Comparison of ENCODE assay signal across 9 mouse cellular contexts in genomic region chrX:19165891-19166644, GRCm38 (mm10).
A peak's percentile ranks its signal among the peaks of the same experiment; 100 is the strongest.
DNase-seq lines count a peak whose midpoint lies in the region; ATAC-seq and TF ChIP-seq lines count a peak whose summit lies in the region.
"Had no signal": no experiment of that assay in that cellular context is flagged by ENCODE, and none has a peak within 500 bp of the region (broad histone marks: within the 10 kb centered on the region; RNA-seq: fewer than 3 reads in every experiment).

No protein-coding gene starts in this region.

- WGBS in spleen, adult 2 months, result 25% methylated on average over 5 of the region's 5 CpGs
- 51% methylated on average over 5 of the region's 5 CpGs for WGBS in forebrain, embryonic 16.5 days

- H3K27me3 ChIP-seq in spleen, adult 2 months (ENCODE audit: control insufficient read depth, insufficient read depth, low read length), result no peaks in the 10 kb centered on the region
- H3K27me3 ChIP-seq in forebrain, embryonic 16.5 days (replicated peaks; ENCODE audit: control insufficient read depth, insufficient read depth, low read length), result no peaks in the 10 kb centered on the region

- no peak overlapping the region; the same call in 1 of the 2 replicates for H3K27ac ChIP-seq in spleen, adult 2 months (ENCODE audit: insufficient read depth, low read length)
- no peak overlapping the region for H3K27ac ChIP-seq in forebrain, embryonic 16.5 days (ENCODE audit: low read length)

- H3K4me2 ChIP-seq in forebrain, embryonic 16.5 days (ENCODE audit: low read length), result 0 out of 2 replicates have a peak overlapping the region, but pooled peaks have one; percentile 11

- no peak for TF ChIP-seq CTCF in spleen, adult 2 months (IDR thresholded peaks at IDR 0.05; ENCODE audit: extremely low read depth, insufficient read depth, insufficient read length, insufficient replicate concordance)

- no peak for TF ChIP-seq POLR2A in spleen, adult 2 months (IDR thresholded peaks at IDR 0.05; ENCODE audit: low read depth, low read length)

- H3K4me1 ChIP-seq in spleen, adult 2 months (ENCODE audit: control insufficient read depth, insufficient read depth, insufficient read length), result no peaks in the 10 kb centered on the region; the same call in 1 of the 2 replicates
- no peaks in the 10 kb centered on the region for H3K4me1 ChIP-seq in forebrain, embryonic 16.5 days (replicated peaks; ENCODE audit: control insufficient read depth, insufficient read depth, low read length)

- peak overlapping the region; percentile 44; the same call in 1 of the 2 replicates for H3K4me3 ChIP-seq in spleen, adult 2 months (ENCODE audit: extremely low read depth, insufficient read depth, insufficient read length)
- H3K4me3 ChIP-seq in forebrain, embryonic 16.5 days (replicated peaks; ENCODE audit: low read length), result no peak overlapping the region

- no peak overlapping the region for H3K9ac ChIP-seq in forebrain, embryonic 16.5 days (replicated peaks; ENCODE audit: low read depth, low read length)

- DNase-seq in kidney, adult 9 months, result peak; percentile 23
- DNase-seq in kidney, adult 11 months, result no peak
- DNase-seq in spleen, adult 2 months (ENCODE audit: low read depth in 1 of 2, low spot score in 2 of 2), result no peak
- no peak for DNase-seq in spleen, postnatal 10 days (ENCODE audit: low spot score in 2 of 2)
- no peak for DNase-seq in spleen, postnatal 4 days (ENCODE audit: low spot score in 2 of 2)
- no peak for DNase-seq in gastrocnemius, postnatal 36 days
- DNase-seq in layer of hippocampus, postnatal 25 days (ENCODE audit: extremely low spot score in 1 of 2, low spot score in 1 of 2), result no peak
- DNase-seq: gastrocnemius, postnatal 25 days had no signal

- H3K36me3 ChIP-seq in spleen, adult 2 months (ENCODE audit: control insufficient read depth, insufficient read depth, low read length), result no peaks in the 10 kb centered on the region
- no peaks in the 10 kb centered on the region for H3K36me3 ChIP-seq in forebrain, embryonic 16.5 days (ENCODE audit: control insufficient read depth, insufficient read depth)

- intact Hi-C loops in gastrocnemius, postnatal 36 days (cut with DNase I), result no loop called here

- H3K9me3 ChIP-seq in forebrain, embryonic 16.5 days (ENCODE audit: control insufficient read depth, low read length), result no peaks in the 10 kb centered on the region

- no peak for ATAC-seq in forebrain, embryonic 16.5 days
